Mouse (Mus musculus) C2C12 (cell line): ENCODE data around the gene Tubg1. TPM values are rescaled to one million over a fixed set of nuclear protein-coding genes. Genes with fewer than 3 reads are reported as not detected.

Experiments
- H3K27me3 ChIP-seq: one replicate; pipeline ENCODE4 v1.6.1; 2011; ENCODE audit not compliant: control insufficient read depth, insufficient read depth, insufficient read length
- H3K36me3 ChIP-seq: one replicate; pipeline ENCODE4 v1.6.1; 2011; ENCODE audit not compliant: control insufficient read depth, insufficient read depth
- H3K4me3 ChIP-seq: one replicate; pipeline ENCODE4 v1.5.1; 2011; ENCODE audit warnings: mild to moderate bottlenecking, control low read depth; ENCODE audit not compliant: poor library complexity, insufficient read depth, severe bottlenecking
- H3K79me2 ChIP-seq: one replicate; pipeline ENCODE4 v1.6.1; 2011; ENCODE audit not compliant: control insufficient read depth, insufficient read depth
- H3K79me3 ChIP-seq: one replicate; pipeline ENCODE4 v1.6.1; 2011; ENCODE audit warnings: low read depth, control low read depth
- H3ac ChIP-seq: one replicate; pipeline ENCODE3; 2011; ENCODE audit warnings: low read depth; ENCODE audit not compliant: control insufficient read depth, insufficient read length
- CEBPB ChIP-seq: IDR thresholded peaks from one replicate; pipeline ENCODE4 v1.6.1; 2011; ENCODE audit warnings: low read depth, mild to moderate bottlenecking, control low read depth, moderate library complexity
- CTCF ChIP-seq: IDR thresholded peaks from one replicate; pipeline ENCODE4 v1.5.1; 2011; ENCODE audit not compliant: control insufficient read depth, insufficient read depth, insufficient read length
- FOSL1 ChIP-seq: IDR thresholded peaks from one replicate; pipeline ENCODE4 v1.8.0; 2011; ENCODE audit warnings: mild to moderate bottlenecking, low read length; ENCODE audit not compliant: poor library complexity, insufficient read depth, severe bottlenecking
- MAX ChIP-seq: IDR thresholded peaks from one replicate; pipeline ENCODE4 v1.6.1; 2011; ENCODE audit warnings: mild to moderate bottlenecking, control low read depth
- MYOD1 ChIP-seq: IDR thresholded peaks from one replicate; pipeline ENCODE4 v1.6.1; 2011; ENCODE audit warnings: low read depth; ENCODE audit not compliant: control insufficient read depth, insufficient read length
- MYOG ChIP-seq: IDR thresholded peaks from one replicate; pipeline ENCODE4 v1.6.1; 2011; ENCODE audit not compliant: control insufficient read depth, insufficient read length; ENCODE audit errors: extremely low read depth
- USF1 ChIP-seq: IDR thresholded peaks from one replicate; pipeline ENCODE4 v1.6.1; 2011; ENCODE audit warnings: low read depth, mild to moderate bottlenecking, control low read depth, moderate library complexity
- polyA plus RNA-seq: library from polyadenylated mRNA; unstranded; fragments of >200 nt; fragmentation: generic; extraction: Trizol; gene quantifications from one replicate; pipeline ENCODE4 v1.2.1, GENCODE M21; 2012; ENCODE audit warnings: missing spikeins

Tubg1 gene
- polyA plus RNA-seq, 1 experiment: 115 TPM

GRCm38 (mm10) chr11:101079746-101080145, 40.0 kb upstream of the Tubg1 start:
- H3K27me3 ChIP-seq: no peaks in the 10 kb centered on the region
- H3K4me3 ChIP-seq: no peak overlapping the region
- H3K79me3 ChIP-seq: peaks cover 8% of the 10 kb centered on the region
- no peak for TF ChIP-seq FOSL1
- TF ChIP-seq CTCF: no peak
- no peak for TF ChIP-seq MYOD1
- TF ChIP-seq CEBPB: no peak
- TF ChIP-seq MAX: no peak
- no peak for TF ChIP-seq MYOG
- H3K79me2 ChIP-seq: peaks cover 16% of the 10 kb centered on the region
- H3ac ChIP-seq: no peak overlapping the region
- no peaks in the 10 kb centered on the region for H3K36me3 ChIP-seq

- Histone ChIP-seq H3K36me3 (peaks cover 6% of the 10 kb centered on the region), H3ac (no peak overlapping the region), H3K4me3 (no peak overlapping the region), H3K79me3 (peaks cover 8% of the 10 kb centered on the region), H3K79me2 (peaks cover 16% of the 10 kb centered on the region), H3K27me3 (no peaks in the 10 kb centered on the region)
- no peak for TF ChIP-seq CEBPB
- no peak for TF ChIP-seq MAX
- TF ChIP-seq FOSL1: no peak
- TF ChIP-seq CTCF: no peak
- no peak for TF ChIP-seq MYOG
- TF ChIP-seq USF1: no peak
- TF ChIP-seq MYOD1: no peak
Measured at GRCm38 (mm10) chr11:101080421-101080820, 39.3 kb upstream of the Tubg1 start.

- peaks cover 16% of the 10 kb centered on the region for H3K79me2 ChIP-seq
- TF ChIP-seq MYOG (no peak), MAX (no peak), MYOD1 (no peak)
- peaks cover 8% of the 10 kb centered on the region for H3K79me3 ChIP-seq
- peaks cover 10% of the 10 kb centered on the region for H3K36me3 ChIP-seq
- H3ac ChIP-seq: peak overlapping the region; percentile 77
- no peaks in the 10 kb centered on the region for H3K27me3 ChIP-seq
- H3K4me3 ChIP-seq: peak overlapping the region; percentile 95
Measured at GRCm38 (mm10) chr11:101081659-101082058, 38.1 kb upstream of the Tubg1 start.

DNA sequence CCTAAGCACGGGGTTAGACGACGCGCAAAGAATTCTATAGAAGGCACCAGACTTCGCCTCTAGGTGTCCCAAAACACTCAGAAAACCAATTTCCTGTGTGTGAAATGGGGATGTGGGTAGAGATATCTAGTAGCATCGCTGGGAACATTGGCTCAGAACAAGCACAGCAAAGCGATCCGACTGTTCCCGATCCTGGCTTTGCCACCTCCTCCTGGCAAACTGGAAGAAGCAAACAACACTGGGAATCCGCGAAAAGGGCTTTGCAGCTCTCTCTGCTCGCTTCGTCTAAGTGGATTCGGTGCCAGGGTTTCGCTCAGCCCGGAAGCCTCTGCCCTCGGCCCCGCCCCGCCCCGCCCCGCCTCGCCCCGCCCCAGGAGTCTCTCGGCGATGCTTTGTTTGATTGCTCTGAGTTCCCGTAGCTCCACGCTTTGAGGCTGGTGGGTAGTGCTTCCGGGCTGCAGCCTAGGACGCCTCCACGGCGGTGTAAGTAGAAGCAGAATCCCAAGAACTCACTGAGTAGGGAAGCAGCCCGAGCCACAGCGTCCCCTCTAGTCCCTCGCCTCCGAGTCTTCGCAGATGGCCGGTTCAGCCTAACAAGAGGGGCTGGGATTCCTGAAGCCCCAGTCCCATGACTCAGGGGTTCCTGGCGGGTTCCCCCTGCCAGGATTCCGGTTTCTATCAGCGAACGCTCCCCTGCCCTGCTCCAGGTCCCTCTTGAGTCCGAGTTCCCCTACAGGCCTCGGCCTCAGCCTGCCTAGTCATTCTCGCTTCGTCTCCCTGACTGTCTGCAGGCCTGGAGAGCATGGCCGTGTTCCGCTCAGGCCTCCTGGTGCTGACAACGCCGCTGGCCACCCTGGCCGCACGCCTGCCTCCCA, 37.3 kb upstream of the Tubg1 start, which contains the start of gene Coasy:
TSS of gene Coasy (plus strand) at position 358 of the 875 bp plus-strand sequence.
- peak within 1 kb of the TSS; percentile 77 for H3ac ChIP-seq
- peak within 1 kb of the TSS; percentile 95 for H3K4me3 ChIP-seq
- peaks cover 8% of the 10 kb centered on the region for H3K79me3 ChIP-seq
- no peaks in the 10 kb centered on the region for H3K27me3 ChIP-seq
- H3K36me3 ChIP-seq: peaks cover 10% of the 10 kb centered on the region
- TF ChIP-seq CTCF (no peak), MAX (peak; percentile 79)
- peaks cover 22% of the 10 kb centered on the region for H3K79me2 ChIP-seq

DNA sequence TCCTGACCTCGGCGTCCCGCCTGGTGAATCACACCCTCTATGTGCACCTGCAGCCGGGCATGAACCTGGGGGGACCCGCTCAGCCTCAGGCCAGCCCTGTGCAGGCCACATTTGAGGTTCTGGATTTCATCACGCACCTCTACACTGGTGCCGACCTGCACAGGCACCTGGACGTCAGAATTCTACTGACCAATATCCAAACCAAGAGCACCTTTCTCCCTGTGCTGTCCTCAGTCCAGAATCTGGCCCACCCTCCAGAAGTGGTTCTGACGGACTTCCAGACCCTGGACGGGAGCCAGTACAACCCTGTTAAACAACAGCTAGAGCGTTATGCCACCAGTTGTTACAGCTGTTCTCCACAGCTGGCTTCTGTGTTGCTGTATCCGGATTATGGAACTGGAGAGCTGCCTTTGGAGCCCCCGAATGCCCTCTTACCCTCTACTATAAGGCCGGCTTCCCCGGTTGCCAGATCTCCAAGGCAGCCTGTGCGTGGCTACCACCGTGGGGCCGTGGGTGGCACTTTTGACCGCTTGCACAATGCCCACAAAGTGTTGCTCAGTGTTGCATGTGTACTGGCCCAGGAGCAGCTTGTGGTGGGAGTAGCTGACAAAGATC, 36.5 kb upstream of the Tubg1 start:
- peaks cover 29% of the 10 kb centered on the region for H3K79me2 ChIP-seq
- no peak for TF ChIP-seq FOSL1
- TF ChIP-seq MYOD1: peak; percentile 28
- H3K36me3 ChIP-seq: peaks cover 10% of the 10 kb centered on the region
- H3K79me3 ChIP-seq: peaks cover 8% of the 10 kb centered on the region
- peak overlapping the region; percentile 45 for H3ac ChIP-seq
- no peaks in the 10 kb centered on the region for H3K27me3 ChIP-seq
- H3K4me3 ChIP-seq: peak overlapping the region; percentile 95

- Histone ChIP-seq H3ac (no peak overlapping the region), H3K4me3 (no peak overlapping the region), H3K79me2 (peaks cover 31% of the 10 kb centered on the region), H3K36me3 (peaks cover 13% of the 10 kb centered on the region), H3K27me3 (no peaks in the 10 kb centered on the region), H3K79me3 (peaks cover 8% of the 10 kb centered on the region)
- TF ChIP-seq MYOG: no peak
- no peak for TF ChIP-seq CTCF
- TF ChIP-seq MYOD1: no peak
- no peak for TF ChIP-seq FOSL1
- TF ChIP-seq MAX: no peak
- no peak for TF ChIP-seq USF1
- TF ChIP-seq CEBPB: no peak
Measured at GRCm38 (mm10) chr11:101084246-101084645, 35.5 kb upstream of the Tubg1 start.
